Mouse (Mus musculus): Measurements from ENCODE around the gene Arhgef18. TPM values are rescaled to one million over a fixed set of nuclear protein-coding genes. Genes with fewer than 3 reads are reported as not detected.
A peak's percentile ranks its signal among the peaks of the same experiment; 100 is the strongest.

Arhgef18 gene
- polyA plus RNA-seq, 1 experiment from 2014 or later = 13.2 TPM

- peaks cover 7% of the 10 kb centered on the region; the same call in 1 of the 2 replicates for H3K9me3 ChIP-seq (ENCODE audit: control insufficient read depth, low read length)
- no peaks in the 10 kb centered on the region for H3K27me3 ChIP-seq (ENCODE audit: control insufficient read depth, insufficient read depth, low read length)
- DNase-seq = no peak
- H3K9ac ChIP-seq (replicated peaks; ENCODE audit: low read length) = no peak overlapping the region
- no peak overlapping the region for H3K4me2 ChIP-seq (ENCODE audit: low read length)
- WGBS = 94% methylated on average over 15 of the region's 15 CpGs
- H3K4me1 ChIP-seq (ENCODE audit: control insufficient read depth, insufficient read depth, low read length) = peaks cover 19% of the 10 kb centered on the region
- H3K36me3 ChIP-seq (ENCODE audit: control insufficient read depth, insufficient read depth, low read length) = peaks cover 33% of the 10 kb centered on the region
- H3K27ac ChIP-seq (replicated peaks; ENCODE audit: low read depth, low read length) = no peak overlapping the region
- no peak overlapping the region for H3K4me3 ChIP-seq (replicated peaks; ENCODE audit: low read depth, low read length)
- no peak for ATAC-seq (ENCODE audit: low FRiP score, low TSS enrichment)
Observed at GRCm38 (mm10) chr8:3496428-3496748, 103.6 kb downstream of the Arhgef18 start.

- peaks cover 7% of the 10 kb centered on the region; the same call in 1 of the 2 replicates for H3K9me3 ChIP-seq (ENCODE audit: control insufficient read depth, low read length)
- no peak for ATAC-seq (ENCODE audit: low FRiP score, low TSS enrichment)
- no peak overlapping the region for H3K4me2 ChIP-seq (ENCODE audit: low read length)
- H3K27me3 ChIP-seq (ENCODE audit: control insufficient read depth, insufficient read depth, low read length) = no peaks in the 10 kb centered on the region
- WGBS = 92% methylated on average over 3 of the region's 3 CpGs
- no peak overlapping the region for H3K27ac ChIP-seq (replicated peaks; ENCODE audit: low read depth, low read length)
- peaks cover 24% of the 10 kb centered on the region for H3K4me1 ChIP-seq (ENCODE audit: control insufficient read depth, insufficient read depth, low read length)
- DNase-seq = no peak
- peaks cover 33% of the 10 kb centered on the region for H3K36me3 ChIP-seq (ENCODE audit: control insufficient read depth, insufficient read depth, low read length)
- H3K9ac ChIP-seq (replicated peaks; ENCODE audit: low read length) = no peak overlapping the region
- H3K4me3 ChIP-seq (replicated peaks; ENCODE audit: low read depth, low read length) = no peak overlapping the region
Observed at GRCm38 (mm10) chr8:3498583-3498982, 105.8 kb downstream of the Arhgef18 start.

- WGBS = 8% methylated on average over 8 of the region's 8 CpGs
Observed at GRCm38 (mm10) chr8:3499751-3500150, 106.9 kb downstream of the Arhgef18 start.

GRCm38 (mm10) chr8:3500235-3501090, 107.7 kb downstream of the Arhgef18 start, which contains the start of gene Mcoln1:
Mcoln1 (plus strand) TSS chr8:3500457.
- peak within 1 kb of the TSS; percentile 83 for H3K4me2 ChIP-seq (ENCODE audit: low read length)
- WGBS = under 1% methylated on average over 70 of the region's 70 CpGs
- peaks cover 34% of the 10 kb centered on the region for H3K36me3 ChIP-seq (ENCODE audit: control insufficient read depth, insufficient read depth, low read length)
- peak within 1 kb of the TSS; percentile 83 for H3K9ac ChIP-seq (replicated peaks; ENCODE audit: low read length)
- DNase-seq (peak; percentile 100), ATAC-seq (ENCODE audit: low FRiP score, low TSS enrichment) (peak; percentile 91)
- H3K4me3 ChIP-seq (replicated peaks; ENCODE audit: low read depth, low read length) = peak within 1 kb of the TSS; percentile 79
- H3K9me3 ChIP-seq (ENCODE audit: control insufficient read depth, low read length) = peaks cover 7% of the 10 kb centered on the region; the same call in 1 of the 2 replicates
- H3K27ac ChIP-seq (replicated peaks; ENCODE audit: low read depth, low read length) = peak within 1 kb of the TSS; percentile 84
- H3K27me3 ChIP-seq (ENCODE audit: control insufficient read depth, insufficient read depth, low read length) = no peaks in the 10 kb centered on the region
- peaks cover 19% of the 10 kb centered on the region for H3K4me1 ChIP-seq (ENCODE audit: control insufficient read depth, insufficient read depth, low read length)

More at GRCm38 (mm10) chr8:3499751-3500150, 106.9 kb downstream of the Arhgef18 start:
- Histone ChIP-seq H3K4me2 (ENCODE audit: low read length) (peak overlapping the region; percentile 83), H3K36me3 (ENCODE audit: control insufficient read depth, insufficient read depth, low read length) (peaks cover 37% of the 10 kb centered on the region), H3K27ac (replicated peaks; ENCODE audit: low read depth, low read length) (peak overlapping the region; percentile 84), H3K4me1 (ENCODE audit: control insufficient read depth, insufficient read depth, low read length) (peaks cover 19% of the 10 kb centered on the region), H3K9me3 (ENCODE audit: control insufficient read depth, low read length) (peaks cover 7% of the 10 kb centered on the region; the same call in 1 of the 2 replicates), H3K4me3 (replicated peaks; ENCODE audit: low read depth, low read length) (peak overlapping the region; percentile 79), H3K9ac (replicated peaks; ENCODE audit: low read length) (peak overlapping the region; percentile 69), H3K27me3 (ENCODE audit: control insufficient read depth, insufficient read depth, low read length) (no peaks in the 10 kb centered on the region)
- ATAC-seq (ENCODE audit: low FRiP score, low TSS enrichment) (peak; percentile 5; the same call in 1 of the 2 replicates), DNase-seq (no peak)

GRCm38 (mm10) chr8:3502217-3502616, 109.4 kb downstream of the Arhgef18 start:
- no peak overlapping the region for H3K4me2 ChIP-seq (ENCODE audit: low read length)
- H3K27ac ChIP-seq (replicated peaks; ENCODE audit: low read depth, low read length) = no peak overlapping the region
- DNase-seq (no peak), ATAC-seq (ENCODE audit: low FRiP score, low TSS enrichment) (no peak)
- H3K4me3 ChIP-seq (replicated peaks; ENCODE audit: low read depth, low read length) = no peak overlapping the region
- H3K4me1 ChIP-seq (ENCODE audit: control insufficient read depth, insufficient read depth, low read length) = peaks cover 16% of the 10 kb centered on the region
- H3K9me3 ChIP-seq (ENCODE audit: control insufficient read depth, low read length) = no peaks in the 10 kb centered on the region
- WGBS = 83% methylated on average over 4 of the region's 4 CpGs
- peaks cover 32% of the 10 kb centered on the region for H3K36me3 ChIP-seq (ENCODE audit: control insufficient read depth, insufficient read depth, low read length)
- H3K9ac ChIP-seq (replicated peaks; ENCODE audit: low read length) = no peak overlapping the region
- H3K27me3 ChIP-seq (ENCODE audit: control insufficient read depth, insufficient read depth, low read length) = no peaks in the 10 kb centered on the region

Other genes with a start within 250 kb of the Arhgef18 start
- 53.5 and 55.0 TPM in 2 replicates for gene Insr, start 113.4 kb upstream of the Arhgef18 start, polyA plus RNA-seq (2014; fragmentation: Nextera tagmentation; extraction: Ambion mirVana)
- gene A430078G23Rik, start 39.6 kb upstream of the Arhgef18 start, polyA plus RNA-seq (2014; fragmentation: Nextera tagmentation; extraction: Ambion mirVana) = not detected in 2 replicates
- gene Pex11g, start 74.7 kb downstream of the Arhgef18 start, polyA plus RNA-seq (2014; fragmentation: Nextera tagmentation; extraction: Ambion mirVana) = 3.2 and 3.9 TPM in 2 replicates
- 0.18 and 0.58 TPM in 2 replicates for gene Tex45, start 77.9 kb downstream of the Arhgef18 start, polyA plus RNA-seq (2014; fragmentation: Nextera tagmentation; extraction: Ambion mirVana)
- gene Zfp358, start 100.1 kb downstream of the Arhgef18 start, polyA plus RNA-seq (2014; fragmentation: Nextera tagmentation; extraction: Ambion mirVana) = 53.0 and 80.8 TPM in 2 replicates
- 76.7 and 78.9 TPM in 2 replicates for gene Mcoln1, start 107.5 kb downstream of the Arhgef18 start, polyA plus RNA-seq (2014; fragmentation: Nextera tagmentation; extraction: Ambion mirVana)
- gene Pnpla6, start 122.4 kb downstream of the Arhgef18 start, polyA plus RNA-seq (2014; fragmentation: Nextera tagmentation; extraction: Ambion mirVana) = 26.4 and 31.1 TPM in 2 replicates
- 0.27 and 0.70 TPM in 2 replicates for gene C330021F23Rik, start 175.0 kb downstream of the Arhgef18 start, polyA plus RNA-seq (2014; fragmentation: Nextera tagmentation; extraction: Ambion mirVana)
- 43.1 and 49.0 TPM in 2 replicates for gene Camsap3, start 194.3 kb downstream of the Arhgef18 start, polyA plus RNA-seq (2014; fragmentation: Nextera tagmentation; extraction: Ambion mirVana)
- 47.5 and 51.1 TPM in 2 replicates for gene Xab2, start 228.3 kb downstream of the Arhgef18 start, polyA plus RNA-seq (2014; fragmentation: Nextera tagmentation; extraction: Ambion mirVana)
- gene Pet100, start 228.5 kb downstream of the Arhgef18 start, polyA plus RNA-seq (2014; fragmentation: Nextera tagmentation; extraction: Ambion mirVana) = 95.5 and 103 TPM in 2 replicates
- gene Pcp2, start 232.5 kb downstream of the Arhgef18 start, polyA plus RNA-seq (2014; fragmentation: Nextera tagmentation; extraction: Ambion mirVana) = 6.5 and 12.4 TPM in 2 replicates
- gene Stxbp2, start 237.9 kb downstream of the Arhgef18 start, polyA plus RNA-seq (2014; fragmentation: Nextera tagmentation; extraction: Ambion mirVana) = 21.3 and 26.6 TPM in 2 replicates

All from midbrain, embryonic 14.5 days (tissue).